Mouse (Mus musculus) liver, embryonic 15.5 days (tissue): Measurements from ENCODE around the gene Gm14569. TPM values are rescaled to one million over a fixed set of nuclear protein-coding genes. Genes with fewer than 3 reads are reported as not detected.

Experiments used
- ATAC-seq: fragments of 200-750 bp; cut with Nextera tagmentation; 2 replicates; pipeline ENCODE4 v1.8.0; 2017; ENCODE audit warnings: moderate number of reproducible peaks, mild to moderate bottlenecking, moderate library complexity; ENCODE audit not compliant: insufficient read depth
- H3K27ac ChIP-seq: fragments of 300-500 bp; sonication (generic); replicated peaks from 2 replicates; pipeline ENCODE4 v1.5.1; 2015; ENCODE audit warnings: mild to moderate bottlenecking, inconsistent platforms
- H3K27me3 ChIP-seq: fragments of 300-500 bp; sonication (generic); 2 replicates; pipeline ENCODE4 v1.6.1; 2015; ENCODE audit warnings: mild to moderate bottlenecking, inconsistent platforms
- H3K36me3 ChIP-seq: fragments of 300-500 bp; sonication (generic); replicated peaks from 2 replicates; pipeline ENCODE4 v1.6.1; 2015; ENCODE audit warnings: moderate library complexity, mild to moderate bottlenecking, inconsistent platforms
- H3K4me1 ChIP-seq: fragments of 300-500 bp; sonication (generic); replicated peaks from 2 replicates; pipeline ENCODE4 v1.6.1; 2015; ENCODE audit warnings: inconsistent platforms
- H3K4me2 ChIP-seq: fragments of 300-500 bp; sonication (generic); 2 replicates; pipeline ENCODE4 v1.6.1; 2015; ENCODE audit warnings: moderate library complexity, mild to moderate bottlenecking, inconsistent platforms
- H3K4me3 ChIP-seq: fragments of 300-500 bp; sonication (generic); replicated peaks from 2 replicates; pipeline ENCODE4 v1.5.1; 2015; ENCODE audit warnings: mild to moderate bottlenecking, inconsistent platforms
- H3K9ac ChIP-seq: fragments of 300-500 bp; sonication (generic); 2 replicates; pipeline ENCODE4 v1.6.1; 2015; ENCODE audit warnings: moderate library complexity, mild to moderate bottlenecking, inconsistent platforms
- H3K9me3 ChIP-seq: fragments of 300-500 bp; sonication (generic); replicated peaks from 2 replicates; pipeline ENCODE4 v1.6.1; 2016; ENCODE audit warnings: inconsistent platforms
- WGBS: fragments of 180-500 bp; shearing (Covaris S2); methylation state at CpG from one replicate; pipeline ENCODE4 v1.1.7; 2015; ENCODE audit warnings: mixed read lengths; ENCODE audit not compliant: insufficient replicate concordance; 5-methylcytosine and 5-hydroxymethylcytosine counted together
- polyA plus RNA-seq: library from polyadenylated mRNA; unstranded; fragments of >200 nt; fragmentation: Nextera tagmentation; extraction: Ambion mirVana; gene quantifications from 2 replicates; pipeline ENCODE4 v1.2.1, GENCODE M21; 2015

The Gm14569 gene
- polyA plus RNA-seq, 1 experiment from 2014 or later: not detected

GRCm38 (mm10) chrX:36456031-36456430, 35.6 kb downstream of the Gm14569 start:
- ATAC-seq: no peak
- 10% methylated on average over 1 of the region's 1 CpGs for WGBS
- Histone ChIP-seq H3K4me2 (no peak overlapping the region), H3K4me3 (no peak overlapping the region), H3K9me3 (no peaks in the 10 kb centered on the region), H3K27ac (no peak overlapping the region), H3K36me3 (no peaks in the 10 kb centered on the region), H3K27me3 (no peaks in the 10 kb centered on the region), H3K9ac (no peak overlapping the region), H3K4me1 (no peaks in the 10 kb centered on the region)

- no peak overlapping the region for H3K4me3 ChIP-seq
- no peaks in the 10 kb centered on the region for H3K9me3 ChIP-seq
- 47% methylated on average over 1 of the region's 1 CpGs for WGBS
- no peak for ATAC-seq
- no peaks in the 10 kb centered on the region for H3K36me3 ChIP-seq
- no peak overlapping the region for H3K9ac ChIP-seq
- H3K4me2 ChIP-seq: no peak overlapping the region
- H3K4me1 ChIP-seq: no peaks in the 10 kb centered on the region
- H3K27me3 ChIP-seq: no peaks in the 10 kb centered on the region
- H3K27ac ChIP-seq: no peak overlapping the region
Measured at GRCm38 (mm10) chrX:36437932-36438331, 53.7 kb downstream of the Gm14569 start.

DNA sequence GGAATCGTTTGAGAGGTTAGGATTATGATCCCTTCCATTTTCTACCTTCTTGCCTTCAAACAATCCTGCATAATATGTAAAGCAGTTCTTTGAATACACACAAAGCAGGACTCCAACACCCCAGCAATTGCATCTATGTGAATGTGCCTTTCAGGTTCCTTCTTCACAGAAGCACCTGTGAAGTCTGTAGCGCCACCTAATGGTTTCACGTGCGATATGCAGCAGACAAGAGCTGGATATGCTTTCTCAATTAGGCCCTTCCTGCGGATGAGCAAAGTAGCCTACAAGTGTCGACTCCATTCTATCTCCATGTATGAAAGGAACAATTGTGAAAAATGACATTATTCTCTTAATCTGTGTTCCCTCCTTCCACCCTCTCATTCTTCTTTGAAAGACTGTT, 56.6 kb downstream of the Gm14569 start:
- H3K4me2 ChIP-seq: no peak overlapping the region
- no peaks in the 10 kb centered on the region for H3K4me1 ChIP-seq
- ATAC-seq: no peak
- WGBS: 35% methylated on average over 6 of the region's 6 CpGs
- no peaks in the 10 kb centered on the region for H3K36me3 ChIP-seq
- no peaks in the 10 kb centered on the region for H3K9me3 ChIP-seq
- no peak overlapping the region for H3K27ac ChIP-seq
- H3K27me3 ChIP-seq: no peaks in the 10 kb centered on the region
- H3K4me3 ChIP-seq: no peak overlapping the region
- H3K9ac ChIP-seq: no peak overlapping the region

- Histone ChIP-seq H3K4me1 (no peaks in the 10 kb centered on the region), H3K27me3 (no peaks in the 10 kb centered on the region), H3K9me3 (no peaks in the 10 kb centered on the region), H3K27ac (no peak overlapping the region), H3K36me3 (no peaks in the 10 kb centered on the region), H3K9ac (no peak overlapping the region), H3K4me3 (no peak overlapping the region), H3K4me2 (no peak overlapping the region)
- no peak for ATAC-seq
- 55% methylated on average over 3 of the region's 3 CpGs for WGBS
Measured at GRCm38 (mm10) chrX:36419153-36419552, 72.5 kb downstream of the Gm14569 start.

GRCm38 (mm10) chrX:36402316-36402715, 89.3 kb downstream of the Gm14569 start:
- no peak for ATAC-seq
- Histone ChIP-seq H3K9ac (no peak overlapping the region), H3K4me2 (no peak overlapping the region), H3K27me3 (no peaks in the 10 kb centered on the region), H3K4me1 (no peaks in the 10 kb centered on the region), H3K27ac (no peak overlapping the region), H3K36me3 (no peaks in the 10 kb centered on the region), H3K4me3 (no peak overlapping the region), H3K9me3 (no peaks in the 10 kb centered on the region)
- 40% methylated on average over 6 of the region's 6 CpGs for WGBS

DNA sequence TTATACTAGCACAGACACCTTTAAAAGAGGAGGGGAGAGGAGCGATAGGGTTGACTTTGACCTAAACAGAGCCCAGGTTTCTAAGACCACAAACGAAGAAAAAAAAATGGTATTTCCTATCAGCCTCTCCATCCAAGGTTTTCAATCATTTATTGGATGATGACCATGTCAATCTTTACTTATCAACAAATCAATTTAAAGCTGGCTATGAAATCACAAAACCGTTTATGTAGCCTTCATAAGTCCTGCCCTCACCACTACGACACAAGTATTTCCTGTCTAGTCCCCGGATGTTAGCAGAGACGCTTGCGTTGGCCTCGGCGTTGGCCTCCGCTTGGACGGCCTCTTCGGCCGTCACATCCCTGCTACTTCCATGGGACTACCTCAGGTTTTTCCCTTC, 90.7 kb downstream of the Gm14569 start, which contains the start of gene Gm6268:
Gene Gm6268 (plus strand): TSS at position 301 of the 400 bp plus-strand sequence.
- 80% methylated on average over 13 of the region's 13 CpGs for WGBS
- Histone ChIP-seq H3K4me2 (no peak within 1 kb of the TSS), H3K9ac (no peak within 1 kb of the TSS), H3K27me3 (no peaks in the 10 kb centered on the region), H3K36me3 (no peaks in the 10 kb centered on the region), H3K27ac (no peak within 1 kb of the TSS), H3K9me3 (no peaks in the 10 kb centered on the region), H3K4me3 (no peak within 1 kb of the TSS), H3K4me1 (no peaks in the 10 kb centered on the region)
- no peak for ATAC-seq

DNA sequence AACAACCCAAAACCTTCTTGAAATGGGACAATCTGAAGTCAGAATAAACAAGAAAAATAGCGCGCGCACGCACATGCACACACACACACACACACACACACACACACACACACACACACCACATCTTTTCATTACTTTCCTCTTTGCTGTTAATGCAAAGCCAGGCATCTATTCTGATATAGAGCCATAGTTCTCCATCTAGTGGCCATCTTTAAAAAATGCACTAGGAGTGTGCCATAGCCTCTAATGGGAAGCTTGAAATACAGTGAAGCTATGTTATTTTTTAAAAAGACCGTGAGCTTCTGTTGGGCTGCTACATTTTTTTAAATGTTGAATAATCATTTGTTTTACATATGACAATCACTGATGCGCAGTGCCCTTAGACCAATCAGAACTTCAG, 98.4 kb downstream of the Gm14569 start:
- H3K4me3 ChIP-seq: no peak overlapping the region
- H3K27me3 ChIP-seq: no peaks in the 10 kb centered on the region
- H3K4me1 ChIP-seq: no peaks in the 10 kb centered on the region
- H3K36me3 ChIP-seq: no peaks in the 10 kb centered on the region
- 36% methylated on average over 6 of the region's 6 CpGs for WGBS
- no peak overlapping the region for H3K9ac ChIP-seq
- H3K9me3 ChIP-seq: no peaks in the 10 kb centered on the region
- ATAC-seq: no peak
- no peak overlapping the region for H3K4me2 ChIP-seq
- H3K27ac ChIP-seq: no peak overlapping the region

DNA sequence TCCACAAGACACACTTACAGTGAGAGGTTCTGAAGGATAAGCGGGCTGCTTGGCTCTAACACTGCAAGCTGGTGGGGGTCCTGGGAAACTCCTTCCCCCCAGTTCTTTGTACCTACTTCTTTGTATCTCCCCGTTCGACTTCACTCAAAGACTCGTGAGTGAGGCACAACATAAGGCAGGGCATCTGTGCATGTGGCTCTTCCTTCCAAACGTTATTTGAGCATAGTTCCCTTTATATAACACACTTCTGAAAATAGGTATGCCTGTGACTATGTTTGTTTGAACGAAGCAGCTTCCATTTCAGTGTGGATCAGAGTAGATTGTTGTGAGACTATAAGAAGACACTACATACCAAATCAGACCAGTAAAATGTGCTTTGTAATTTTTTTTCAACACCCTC, 99.0 kb downstream of the Gm14569 start:
- Histone ChIP-seq H3K27ac (no peak overlapping the region), H3K9ac (no peak overlapping the region), H3K36me3 (no peaks in the 10 kb centered on the region), H3K27me3 (no peaks in the 10 kb centered on the region), H3K4me1 (no peaks in the 10 kb centered on the region), H3K9me3 (no peaks in the 10 kb centered on the region), H3K4me2 (no peak overlapping the region), H3K4me3 (no peak overlapping the region)
- 37% methylated on average over 6 of the region's 6 CpGs for WGBS
- no peak for ATAC-seq

DNA sequence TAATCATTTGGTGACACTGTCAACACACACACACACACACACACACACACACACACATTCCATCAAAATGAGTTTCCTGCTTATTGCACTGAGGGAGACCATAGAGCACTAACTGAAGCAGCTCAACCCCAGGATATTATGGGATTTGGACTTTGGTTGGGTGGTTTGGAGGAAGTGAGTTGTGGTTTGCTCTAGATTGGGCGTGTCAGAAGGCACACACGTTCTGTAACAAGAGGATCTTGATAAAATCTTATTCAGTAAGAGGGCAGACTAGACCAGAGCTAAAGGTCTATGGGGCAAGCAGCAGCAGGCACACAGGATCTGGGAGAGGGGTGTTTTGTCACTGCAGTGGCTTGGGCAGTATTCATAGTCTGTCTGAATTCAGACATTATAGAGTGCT, 101.1 kb downstream of the Gm14569 start:
- no peak overlapping the region for H3K27ac ChIP-seq
- no peaks in the 10 kb centered on the region for H3K36me3 ChIP-seq
- ATAC-seq: no peak
- 18% methylated on average over 2 of the region's 2 CpGs for WGBS
- no peaks in the 10 kb centered on the region for H3K4me1 ChIP-seq
- H3K4me2 ChIP-seq: no peak overlapping the region
- no peaks in the 10 kb centered on the region for H3K9me3 ChIP-seq
- no peak overlapping the region for H3K4me3 ChIP-seq
- H3K9ac ChIP-seq: no peak overlapping the region
- no peaks in the 10 kb centered on the region for H3K27me3 ChIP-seq

DNA sequence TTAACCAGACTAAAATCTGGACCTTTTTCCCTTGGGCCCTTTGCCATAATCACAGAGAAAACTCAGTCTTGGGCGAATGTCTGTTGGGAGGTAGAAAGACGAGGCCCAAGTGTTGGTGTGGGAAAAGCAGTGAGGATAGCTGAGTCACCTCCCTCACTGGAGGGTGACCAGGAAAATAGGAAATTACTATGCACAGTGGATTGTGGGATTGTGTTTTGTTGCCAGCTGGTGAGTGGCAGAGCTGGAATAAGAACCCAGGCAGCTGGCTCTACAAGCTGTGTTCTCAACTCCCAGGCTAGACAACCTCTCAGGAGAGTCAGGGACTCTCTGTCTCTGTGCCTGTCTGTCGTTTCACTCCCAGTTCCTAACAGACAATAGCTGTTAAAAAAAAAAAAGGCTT, 101.7 kb downstream of the Gm14569 start:
- H3K4me1 ChIP-seq: no peaks in the 10 kb centered on the region
- no peak overlapping the region for H3K9ac ChIP-seq
- no peak overlapping the region for H3K4me2 ChIP-seq
- H3K36me3 ChIP-seq: no peaks in the 10 kb centered on the region
- 23% methylated on average over 3 of the region's 3 CpGs for WGBS
- H3K27me3 ChIP-seq: no peaks in the 10 kb centered on the region
- no peaks in the 10 kb centered on the region for H3K9me3 ChIP-seq
- no peak overlapping the region for H3K4me3 ChIP-seq
- H3K27ac ChIP-seq: no peak overlapping the region
- no peak for ATAC-seq

DNA sequence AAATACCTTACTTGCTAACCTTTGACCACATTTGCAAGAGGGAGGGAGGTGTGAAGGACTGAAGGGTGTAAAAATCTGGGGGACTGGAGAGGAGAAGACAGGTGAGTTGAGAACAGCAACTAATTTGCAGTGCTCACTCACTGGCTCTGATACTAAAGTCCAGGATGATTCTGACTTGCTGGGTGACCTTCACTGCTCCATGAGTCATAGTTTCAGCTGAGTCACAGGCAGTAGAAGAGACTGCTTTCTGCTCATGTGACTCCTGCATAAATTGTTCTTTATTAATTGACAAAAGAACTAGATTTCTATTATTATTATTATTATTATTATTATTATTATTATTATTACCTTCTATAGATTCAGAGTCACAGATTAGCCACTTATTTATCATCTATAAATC, 106.3 kb downstream of the Gm14569 start:
- Histone ChIP-seq H3K4me1 (no peaks in the 10 kb centered on the region), H3K36me3 (no peaks in the 10 kb centered on the region), H3K9ac (no peak overlapping the region), H3K27ac (no peak overlapping the region), H3K27me3 (no peaks in the 10 kb centered on the region), H3K4me3 (no peak overlapping the region), H3K4me2 (no peak overlapping the region), H3K9me3 (no peaks in the 10 kb centered on the region)
- ATAC-seq: no peak
